Mouse (Mus musculus): Measurements from ENCODE around the gene Gpr37l1. TPM values are rescaled to one million over a fixed set of nuclear protein-coding genes. Genes with fewer than 3 reads are reported as not detected.

Gene Gpr37l1
- polyA plus RNA-seq, 1 experiment from 2014 or later: not detected

DNA sequence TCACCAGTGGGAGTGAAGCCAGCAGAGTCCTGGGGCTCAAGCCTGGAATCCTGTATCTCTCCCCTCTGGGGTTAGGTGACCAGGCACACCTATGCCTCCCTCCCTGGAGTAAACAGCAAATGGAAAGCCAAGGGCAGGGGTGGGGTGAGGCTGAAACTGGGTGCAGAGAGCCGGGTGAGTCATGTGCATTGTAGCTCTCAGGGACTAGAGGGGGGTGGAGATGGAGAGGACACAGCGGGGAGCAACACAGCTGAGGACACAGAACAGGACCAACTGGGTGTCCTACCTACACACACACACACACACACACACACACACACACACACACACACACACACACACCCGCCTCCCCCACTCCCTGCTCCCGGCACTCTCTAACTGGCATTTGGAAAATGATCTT lies 16.0 kb upstream of the Gpr37l1 start:
- peak; percentile 46; the same call in 1 of the 2 replicates for ATAC-seq
- 0 out of 2 replicates have a peak, but pooled peaks cover 4% of the 10 kb centered on the region for H3K27me3 ChIP-seq (ENCODE audit: insufficient read depth, low read length)
- H3K4me2 ChIP-seq (ENCODE audit: low read depth, low read length): no peak overlapping the region
- DNase-seq: no peak
- WGBS (ENCODE audit: insufficient replicate concordance): 52% methylated on average over 3 of the region's 4 CpGs
- H3K4me1 ChIP-seq (ENCODE audit: insufficient read depth): 0 out of 2 replicates have a peak, but pooled peaks cover 4% of the 10 kb centered on the region
- H3K27ac ChIP-seq (ENCODE audit: low read depth): no peak overlapping the region
- H3K9me3 ChIP-seq (ENCODE audit: low read length): no peaks in the 10 kb centered on the region
- H3K4me3 ChIP-seq (ENCODE audit: low read depth, low read length): no peak overlapping the region
- no peaks in the 10 kb centered on the region for H3K36me3 ChIP-seq (replicated peaks; ENCODE audit: insufficient read depth, low read length)
- TF ChIP-seq EP300 (IDR thresholded peaks at IDR 0.05; ENCODE audit: low read depth) (no peak), CTCF (IDR thresholded peaks at IDR 0.05; ENCODE audit: low read depth) (no peak)
- H3K9ac ChIP-seq (replicated peaks): no peak overlapping the region

DNA sequence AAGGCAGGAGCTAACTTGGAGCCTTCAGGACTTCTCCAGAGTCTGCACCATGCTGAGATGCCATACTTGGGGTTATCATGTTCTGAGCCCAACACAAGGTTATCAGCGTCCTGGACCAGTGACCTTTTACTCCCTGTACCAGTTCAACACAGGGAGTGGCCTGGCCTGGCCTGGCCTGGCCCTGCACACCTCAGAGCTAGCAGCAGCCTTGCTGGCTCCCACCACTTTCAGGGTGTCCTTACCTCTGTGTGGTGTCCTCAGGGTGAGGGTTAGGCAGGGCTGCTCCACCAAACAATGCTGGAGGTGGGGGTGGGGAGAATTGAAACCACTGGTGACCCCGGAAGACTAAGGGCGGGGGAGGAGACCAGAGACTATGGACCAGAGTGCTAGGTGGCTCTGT lies 15.5 kb upstream of the Gpr37l1 start:
- no peak overlapping the region for H3K4me2 ChIP-seq (ENCODE audit: low read depth, low read length)
- TF ChIP-seq CTCF (IDR thresholded peaks at IDR 0.05; ENCODE audit: low read depth): no peak
- TF ChIP-seq EP300 (IDR thresholded peaks at IDR 0.05; ENCODE audit: low read depth): no peak
- no peak overlapping the region for H3K4me3 ChIP-seq (ENCODE audit: low read depth, low read length)
- 0 out of 2 replicates have a peak, but pooled peaks cover 4% of the 10 kb centered on the region for H3K4me1 ChIP-seq (ENCODE audit: insufficient read depth)
- H3K27me3 ChIP-seq (ENCODE audit: insufficient read depth, low read length): 0 out of 2 replicates have a peak, but pooled peaks cover 4% of the 10 kb centered on the region
- no peak overlapping the region for H3K9ac ChIP-seq (replicated peaks)
- DNase-seq (no peak), ATAC-seq (peak; percentile 33; the same call in 1 of the 2 replicates)
- H3K27ac ChIP-seq (ENCODE audit: low read depth): no peak overlapping the region
- no peaks in the 10 kb centered on the region for H3K36me3 ChIP-seq (replicated peaks; ENCODE audit: insufficient read depth, low read length)
- no peaks in the 10 kb centered on the region for H3K9me3 ChIP-seq (ENCODE audit: low read length)
- WGBS (ENCODE audit: insufficient replicate concordance): 48% methylated on average over 3 of the region's 3 CpGs

DNA sequence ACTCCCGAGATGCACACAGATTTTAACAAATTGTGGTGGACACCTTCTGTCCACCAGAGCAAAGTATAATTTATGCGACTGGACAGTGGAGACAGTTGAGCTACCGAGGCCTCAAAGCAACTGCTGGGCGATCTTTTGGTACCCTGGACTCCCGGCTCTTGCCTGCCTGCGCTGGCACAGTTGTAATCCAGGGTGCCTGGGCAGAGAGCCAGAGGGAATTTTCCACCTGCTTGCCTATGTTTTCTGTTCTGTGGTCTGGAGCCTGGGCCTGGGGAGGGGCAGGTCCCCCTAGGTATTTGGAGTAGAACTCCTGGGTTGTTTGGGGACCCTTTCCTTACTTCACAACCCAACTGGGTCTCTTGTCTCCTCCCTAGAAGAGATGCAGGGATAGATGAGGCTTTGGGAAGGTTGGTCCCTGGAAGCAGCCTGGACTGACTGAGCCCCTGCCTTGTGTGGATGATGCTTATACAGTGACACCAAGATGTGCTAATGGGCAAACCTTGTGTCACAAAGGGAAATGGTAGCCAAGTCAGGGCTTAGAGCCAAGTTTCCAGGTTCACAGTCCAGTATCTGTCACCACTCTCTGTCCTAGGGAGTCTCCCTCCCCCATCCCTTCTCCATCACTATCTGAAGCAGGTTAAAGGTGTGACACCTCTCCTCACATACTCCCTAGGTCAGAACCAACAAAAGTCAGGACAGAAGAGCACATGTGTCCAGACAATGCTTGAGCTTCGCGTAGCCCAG lies 14.6 kb upstream of the Gpr37l1 start:
- peak; percentile 36 for DNase-seq
- Histone ChIP-seq H3K27ac (ENCODE audit: low read depth) (no peak overlapping the region), H3K4me1 (ENCODE audit: insufficient read depth) (0 out of 2 replicates have a peak, but pooled peaks cover 4% of the 10 kb centered on the region)

DNA sequence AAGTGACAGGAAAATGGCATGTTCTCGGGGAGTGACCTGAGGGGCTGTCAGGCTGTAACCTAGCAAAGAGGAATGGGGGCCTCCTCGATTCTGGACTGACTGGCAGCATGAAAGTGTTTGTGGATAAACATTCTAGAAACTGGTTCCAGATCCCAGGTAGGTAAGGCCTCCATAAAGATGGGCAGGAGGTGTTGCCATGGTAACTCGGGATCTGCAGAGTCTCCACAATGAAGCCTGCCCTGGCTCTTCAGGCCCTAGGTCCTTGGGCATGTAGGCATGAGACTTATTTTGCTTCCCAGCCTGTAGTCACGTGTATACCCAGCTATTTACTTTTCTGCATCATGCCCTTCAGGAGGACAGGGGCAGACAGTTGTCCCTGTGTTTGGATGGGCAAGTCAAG lies 13.8 kb upstream of the Gpr37l1 start:
- ATAC-seq: no peak

More for the DNA sequence above, 14.6 kb upstream of the Gpr37l1 start:
- Histone ChIP-seq H3K4me3 (ENCODE audit: low read depth, low read length) (no peak overlapping the region), H3K4me2 (ENCODE audit: low read depth, low read length) (no peak overlapping the region), H3K36me3 (replicated peaks; ENCODE audit: insufficient read depth, low read length) (no peaks in the 10 kb centered on the region), H3K9ac (replicated peaks) (no peak overlapping the region), H3K27me3 (ENCODE audit: insufficient read depth, low read length) (0 out of 2 replicates have a peak, but pooled peaks cover 4% of the 10 kb centered on the region), H3K9me3 (ENCODE audit: low read length) (no peaks in the 10 kb centered on the region)
- TF ChIP-seq CTCF (IDR thresholded peaks at IDR 0.05; ENCODE audit: low read depth): no peak
- no peak for TF ChIP-seq EP300 (IDR thresholded peaks at IDR 0.05; ENCODE audit: low read depth)
- peak; percentile 66; the same call in 1 of the 2 replicates for ATAC-seq
- WGBS (ENCODE audit: insufficient replicate concordance): 78% methylated on average over 8 of the region's 8 CpGs

DNA sequence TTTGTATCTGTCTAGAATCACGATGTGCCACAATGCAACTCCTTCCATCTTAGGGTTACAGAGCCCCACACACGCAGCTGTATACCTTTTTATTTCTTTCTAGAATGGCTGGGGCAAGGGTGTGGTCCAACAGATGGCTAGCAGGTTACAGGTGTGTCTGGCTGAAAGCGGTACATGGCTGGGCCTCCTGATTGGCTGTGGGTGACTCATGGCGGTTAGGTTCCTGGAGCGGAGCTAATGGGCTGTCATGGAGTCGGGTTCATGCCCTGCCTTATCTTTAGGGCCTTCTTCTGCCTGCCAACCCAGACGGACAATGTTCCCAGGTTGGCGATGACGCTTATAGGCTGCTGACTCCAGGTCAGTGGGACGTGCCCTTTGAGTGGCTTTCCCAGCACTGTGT lies 13.3 kb upstream of the Gpr37l1 start:
- Histone ChIP-seq H3K27me3 (ENCODE audit: insufficient read depth, low read length) (no peaks in the 10 kb centered on the region), H3K4me2 (ENCODE audit: low read depth, low read length) (no peak overlapping the region), H3K36me3 (replicated peaks; ENCODE audit: insufficient read depth, low read length) (no peaks in the 10 kb centered on the region), H3K27ac (ENCODE audit: low read depth) (no peak overlapping the region), H3K4me3 (ENCODE audit: low read depth, low read length) (no peak overlapping the region), H3K9ac (replicated peaks) (no peak overlapping the region), H3K4me1 (ENCODE audit: insufficient read depth) (0 out of 2 replicates have a peak, but pooled peaks cover 4% of the 10 kb centered on the region), H3K9me3 (ENCODE audit: low read length) (no peaks in the 10 kb centered on the region)
- WGBS (ENCODE audit: insufficient replicate concordance): 79% methylated on average over 10 of the region's 10 CpGs
- TF ChIP-seq CTCF (IDR thresholded peaks at IDR 0.05; ENCODE audit: low read depth) (no peak), EP300 (IDR thresholded peaks at IDR 0.05; ENCODE audit: low read depth) (no peak)
- no peak for ATAC-seq
- no peak for DNase-seq

More for the DNA sequence above, 13.8 kb upstream of the Gpr37l1 start:
- no peak overlapping the region for H3K9ac ChIP-seq (replicated peaks)
- H3K9me3 ChIP-seq (ENCODE audit: low read length): no peaks in the 10 kb centered on the region
- H3K27ac ChIP-seq (ENCODE audit: low read depth): no peak overlapping the region
- DNase-seq: no peak
- TF ChIP-seq EP300 (IDR thresholded peaks at IDR 0.05; ENCODE audit: low read depth) (no peak), CTCF (IDR thresholded peaks at IDR 0.05; ENCODE audit: low read depth) (no peak)
- H3K4me3 ChIP-seq (ENCODE audit: low read depth, low read length): no peak overlapping the region
- H3K27me3 ChIP-seq (ENCODE audit: insufficient read depth, low read length): 0 out of 2 replicates have a peak, but pooled peaks cover under 1% of the 10 kb centered on the region
- no peak overlapping the region for H3K4me2 ChIP-seq (ENCODE audit: low read depth, low read length)
- H3K36me3 ChIP-seq (replicated peaks; ENCODE audit: insufficient read depth, low read length): no peaks in the 10 kb centered on the region
- whole genome bisulfite sequencing (ENCODE audit: insufficient replicate concordance): 68% methylated on average over 4 of the region's 4 CpGs
- 0 out of 2 replicates have a peak, but pooled peaks cover 4% of the 10 kb centered on the region for H3K4me1 ChIP-seq (ENCODE audit: insufficient read depth)

DNA sequence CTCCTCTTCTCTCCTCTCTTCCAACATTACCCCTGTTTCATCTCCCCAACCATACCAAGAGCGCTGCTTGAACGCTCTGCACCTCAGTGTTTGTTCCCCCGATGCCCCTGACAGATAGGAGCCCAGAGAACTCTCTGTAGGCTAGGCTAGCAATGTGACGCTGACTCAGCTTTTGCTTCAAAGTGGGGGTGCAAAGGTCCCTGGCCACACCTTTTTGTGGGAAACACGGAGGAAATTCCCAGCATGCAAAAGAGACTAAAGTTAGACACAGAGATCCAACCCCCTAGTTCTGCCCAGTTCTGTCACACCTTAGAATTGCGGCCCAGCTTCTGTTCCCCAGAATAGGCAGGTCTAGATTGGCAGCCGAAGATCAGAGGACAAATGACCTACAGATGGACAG lies 11.4 kb upstream of the Gpr37l1 start:
- no peak for ATAC-seq
- TF ChIP-seq CTCF (IDR thresholded peaks at IDR 0.05; ENCODE audit: low read depth): no peak
- no peak for TF ChIP-seq EP300 (IDR thresholded peaks at IDR 0.05; ENCODE audit: low read depth)
- Histone ChIP-seq H3K4me1 (ENCODE audit: insufficient read depth) (0 out of 2 replicates have a peak, but pooled peaks cover 4% of the 10 kb centered on the region), H3K4me2 (ENCODE audit: low read depth, low read length) (no peak overlapping the region), H3K4me3 (ENCODE audit: low read depth, low read length) (no peak overlapping the region), H3K27me3 (ENCODE audit: insufficient read depth, low read length) (no peaks in the 10 kb centered on the region), H3K9me3 (ENCODE audit: low read length) (no peaks in the 10 kb centered on the region), H3K9ac (replicated peaks) (no peak overlapping the region), H3K36me3 (replicated peaks; ENCODE audit: insufficient read depth, low read length) (no peaks in the 10 kb centered on the region), H3K27ac (ENCODE audit: low read depth) (no peak overlapping the region)
- 67% methylated on average over 7 of the region's 7 CpGs for WGBS (ENCODE audit: insufficient replicate concordance)
- DNase-seq: no peak

Data from liver, postnatal 0 days (tissue).